Mouse (Mus musculus): ENCODE results near the gene Uevld.

DNA sequence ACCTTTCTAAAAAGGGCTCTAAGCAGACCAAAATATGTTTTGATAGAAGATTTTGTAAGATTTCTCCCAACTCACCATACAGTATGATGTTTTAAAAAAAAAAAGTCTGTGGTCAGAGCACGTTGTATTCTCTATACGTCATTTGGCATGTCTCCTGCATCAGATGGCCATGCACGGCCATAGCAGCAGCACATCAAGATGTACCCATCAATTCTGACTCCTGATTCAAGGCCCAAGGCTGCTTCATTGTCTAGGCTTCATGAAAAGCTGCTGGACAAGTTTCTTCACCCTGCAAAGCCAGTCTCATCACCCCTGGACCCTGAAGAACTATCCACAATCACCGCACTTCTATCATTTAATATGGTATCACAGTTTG is 43.6 kb upstream of the Uevld start:
- TF ChIP-seq CTCF (IDR thresholded peaks at IDR 0.05; ENCODE audit: insufficient read depth, low read depth, low read length) (no peak), POLR2A (IDR thresholded peaks at IDR 0.05; ENCODE audit: insufficient read depth, low read depth, low read length) (no peak)

Measured in olfactory bulb, adult 2 months (tissue).